Mouse (Mus musculus) myocyte (in vitro differentiated cells): ENCODE measurements at regions not wholly inside any gene's neighbourhood (a gene's known extent, or its start where the extent isn't known, plus 50 kb on each side); places are given as distances from the start of the nearest gene placed in this dataset.

Experiments
- MYOD1 ChIP-seq, 3 experiments: IDR thresholded peaks; one replicate each; pipeline ENCODE4 v1.6.1; 2011; ENCODE audit warnings: control low read depth in 2 of 3, low read depth in 2 of 3, mild to moderate bottlenecking in 2 of 3, moderate library complexity in 1 of 3; ENCODE audit not compliant: insufficient read length in 2 of 3, control insufficient read depth in 1 of 3
- MYOG ChIP-seq, 3 experiments: IDR thresholded peaks; one replicate each; pipeline ENCODE4 v1.6.1; 2011; ENCODE audit warnings: control low read depth in 2 of 3, low read depth in 2 of 3, mild to moderate bottlenecking in 2 of 3; ENCODE audit not compliant: insufficient read length in 2 of 3, control insufficient read depth in 1 of 3, insufficient read depth in 1 of 3
- POLR2A ChIP-seq: IDR thresholded peaks from one replicate; pipeline ENCODE4 v1.6.1; 2011; ENCODE audit warnings: low read depth, mild to moderate bottlenecking, control low read depth, moderate library complexity; ENCODE audit not compliant: insufficient read length

- TF ChIP-seq POLR2A (no peak), MYOD1 (IDR thresholded peaks at IDR 0.05; ENCODE audit: control insufficient read depth in 1 of 3, insufficient read length in 2 of 3, low read depth in 2 of 3) (no peak), MYOG (IDR thresholded peaks at IDR 0.05; ENCODE audit: control insufficient read depth in 1 of 3, insufficient read depth in 1 of 3, insufficient read length in 2 of 3, low read depth in 2 of 3) (no peak)
Observed at GRCm38 (mm10) chr2:28362199-28362598, 84.4 kb upstream of the Ppp1r26 start.
